Mouse (Mus musculus) right cerebral cortex, postnatal 4 days (tissue): ENCODE results near the gene Cetn3.
A peak's percentile ranks its signal among the peaks of the same experiment; 100 is the strongest.

Experiments used
- DNase-seq: peaks from one replicate; pipeline ENCODE4 v3.0.0-alpha.2; 2022

Gene Cetn3

DNA sequence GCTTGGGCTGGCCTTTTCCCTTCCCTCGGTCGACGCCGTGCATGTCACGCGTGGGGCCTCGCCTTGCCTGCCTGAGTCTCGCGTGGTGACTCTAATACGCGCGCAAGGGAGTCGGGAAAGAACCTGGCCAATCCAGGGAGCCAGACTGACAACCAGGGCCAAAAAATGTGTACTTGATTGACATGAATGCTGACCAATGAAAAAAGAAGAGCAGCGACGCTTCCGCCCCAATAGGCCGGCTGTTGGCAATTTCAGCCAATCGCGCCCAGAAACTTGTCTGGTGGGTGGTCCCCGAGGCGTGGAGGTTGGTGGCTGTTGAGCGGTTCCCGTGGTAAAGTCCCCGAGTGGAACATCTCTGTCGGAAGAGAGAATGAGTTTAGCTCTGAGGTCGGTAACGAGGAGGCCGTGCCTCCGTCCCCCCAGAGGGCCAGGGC is at the start of gene Cetn3:
TSS of gene Cetn3 (plus strand) at position 107 of the 434 bp plus-strand sequence.
- peak; percentile 86 for DNase-seq

DNA sequence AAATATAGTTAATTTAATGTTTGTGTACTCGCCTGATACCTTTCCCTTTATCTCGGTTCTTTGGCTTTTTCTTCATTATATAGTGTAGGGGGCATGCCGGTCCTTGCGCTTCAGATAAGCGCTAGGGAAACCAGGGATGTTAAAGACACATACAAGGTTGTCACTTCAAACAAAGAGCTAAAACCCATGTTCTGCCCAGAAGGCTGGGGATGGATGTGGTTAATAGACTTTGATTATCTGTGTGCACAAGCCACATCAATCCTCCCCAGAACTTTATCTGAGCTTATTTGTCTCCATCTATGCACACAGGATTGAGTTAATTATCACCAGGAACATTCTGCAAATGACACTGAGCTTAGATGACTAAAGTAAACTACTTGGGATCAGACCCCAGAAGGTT is 46.3 kb upstream of the Cetn3 start:
- no peak for DNase-seq

DNA sequence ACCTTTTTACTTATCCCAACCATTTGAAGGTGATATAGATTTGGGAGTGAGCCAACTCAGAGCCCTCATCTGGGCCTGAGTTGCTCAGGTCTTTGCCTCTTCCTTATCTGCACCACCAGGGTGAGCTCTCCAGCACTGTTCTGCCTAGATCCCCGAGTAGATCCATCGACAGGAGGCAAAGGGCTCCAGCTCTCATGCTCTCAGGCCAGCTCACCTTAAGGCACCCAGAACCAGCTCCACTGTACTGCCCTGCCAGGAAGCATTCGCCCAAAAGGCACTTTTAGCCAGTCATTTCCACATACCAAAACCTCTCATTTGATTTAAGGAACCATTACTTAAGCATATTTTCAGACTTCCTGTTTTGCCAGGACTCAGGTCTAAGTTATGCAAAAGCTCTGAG is 42.0 kb upstream of the Cetn3 start:
- DNase-seq: no peak

DNA sequence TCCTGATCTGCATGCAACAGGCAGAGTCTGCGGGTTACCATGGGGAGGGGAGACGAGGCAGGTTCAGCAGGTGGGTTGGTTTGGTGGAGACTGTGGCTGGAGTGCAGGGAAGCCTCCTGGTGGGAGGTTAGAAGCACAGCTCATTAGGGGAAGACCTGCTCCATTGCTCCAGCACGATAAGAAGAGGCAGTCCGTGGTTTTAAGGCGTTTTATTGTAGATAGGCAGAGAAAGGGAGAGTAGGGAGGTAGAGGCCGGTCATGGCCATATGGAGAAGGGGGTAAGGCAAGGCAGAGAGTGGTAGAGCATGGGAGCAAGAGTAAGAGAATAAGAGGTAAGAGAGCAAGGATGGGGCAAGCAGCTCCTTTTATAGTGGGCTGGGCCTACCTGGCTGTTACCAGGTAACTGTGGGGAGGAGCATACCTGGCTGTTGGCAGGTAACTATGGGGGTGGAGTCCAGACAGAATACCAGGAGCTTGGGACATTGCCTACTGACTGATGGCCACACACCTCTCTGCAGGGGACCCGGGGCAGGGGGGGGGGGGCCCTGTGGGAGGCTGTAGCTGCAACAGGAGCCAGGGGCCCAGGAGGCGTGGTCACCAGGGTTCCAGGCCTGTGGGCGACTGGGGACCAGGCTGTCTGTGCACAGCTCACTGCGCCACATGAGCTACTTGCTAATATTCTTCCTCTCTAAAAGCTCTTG is 39.3 kb upstream of the Cetn3 start:
- DNase-seq: no peak

DNA sequence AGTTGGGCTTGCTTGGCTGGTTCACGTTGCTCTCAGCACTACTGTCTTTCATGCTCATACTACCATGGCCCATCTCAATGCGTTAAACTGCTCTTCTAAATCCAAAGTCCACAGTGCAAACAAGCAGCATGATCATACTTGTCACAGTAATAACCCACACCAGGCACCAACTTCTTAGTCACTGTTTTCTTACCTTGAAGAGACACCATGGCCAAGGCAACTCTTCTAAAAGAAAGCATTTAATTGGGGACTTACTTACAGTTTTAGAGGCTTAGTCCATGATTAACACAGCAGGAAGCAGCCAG is 38.8 kb upstream of the Cetn3 start:
- no peak for DNase-seq

DNA sequence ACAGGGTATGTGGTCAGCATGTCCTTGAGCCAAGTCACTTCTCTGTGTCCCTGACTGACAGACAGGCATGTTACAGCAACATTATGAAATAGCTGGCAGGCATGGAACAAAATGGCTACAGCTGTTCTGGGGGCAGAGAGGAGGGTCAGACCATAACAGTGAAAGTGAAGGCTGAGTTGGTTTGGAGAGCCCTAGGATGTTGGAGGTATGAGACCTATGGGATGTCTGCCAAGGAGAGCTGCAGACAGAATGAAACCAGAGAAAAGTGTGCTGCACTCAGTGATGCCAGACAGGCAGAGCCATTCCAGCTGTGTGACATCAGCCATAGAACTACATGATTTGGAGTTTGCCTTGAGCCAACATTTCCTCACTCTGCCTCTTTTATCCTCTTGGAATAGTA is 28.0 kb upstream of the Cetn3 start:
- no peak for DNase-seq

DNA sequence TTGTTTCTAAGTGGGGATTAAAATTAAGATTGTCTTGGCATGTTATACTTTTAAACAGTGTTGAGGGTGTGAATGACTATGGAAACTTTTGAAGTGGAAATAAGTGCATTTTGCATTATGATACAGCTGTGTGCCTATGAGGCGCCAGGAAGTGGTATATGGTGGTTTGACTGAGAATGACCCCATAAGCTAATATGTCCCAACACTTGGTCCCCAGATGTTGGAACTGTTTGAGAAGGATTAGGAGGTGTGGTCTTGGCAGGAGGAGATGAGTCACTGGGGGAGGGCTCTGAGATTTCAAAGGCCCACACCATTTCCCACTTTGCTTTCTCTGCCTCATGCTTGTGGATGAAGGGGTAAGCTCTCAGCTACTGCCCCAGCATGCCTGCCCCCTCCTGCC is 27.6 kb upstream of the Cetn3 start:
- DNase-seq: no peak

DNA sequence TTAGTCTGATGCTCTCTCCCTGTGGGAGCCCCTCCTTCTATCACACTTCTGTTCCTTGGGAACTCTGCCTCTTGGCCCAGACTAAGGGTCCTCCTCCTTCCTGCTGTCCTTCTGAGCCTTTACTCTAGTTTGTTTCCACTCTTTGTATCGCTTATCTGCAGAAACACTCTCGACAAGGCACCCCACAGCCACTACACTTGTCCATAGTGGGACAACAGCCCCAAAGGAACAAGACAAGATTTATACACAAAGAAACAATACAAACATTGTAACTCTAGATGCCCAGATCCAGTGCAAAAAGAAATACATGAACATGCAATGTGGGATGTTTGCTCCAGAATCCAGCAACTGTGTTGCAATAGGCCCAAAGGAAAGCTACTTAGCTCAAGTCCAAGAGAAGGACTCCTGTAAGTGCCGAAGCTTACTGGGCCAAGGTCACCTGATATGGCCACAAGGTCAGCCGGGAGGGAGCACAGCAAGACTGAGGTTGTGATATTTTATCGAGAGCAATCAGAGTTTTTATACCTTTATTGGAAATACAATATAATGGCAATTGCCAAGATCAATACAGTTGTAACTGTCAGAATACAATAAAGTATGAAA is 25.7 kb upstream of the Cetn3 start:
- DNase-seq: no peak

DNA sequence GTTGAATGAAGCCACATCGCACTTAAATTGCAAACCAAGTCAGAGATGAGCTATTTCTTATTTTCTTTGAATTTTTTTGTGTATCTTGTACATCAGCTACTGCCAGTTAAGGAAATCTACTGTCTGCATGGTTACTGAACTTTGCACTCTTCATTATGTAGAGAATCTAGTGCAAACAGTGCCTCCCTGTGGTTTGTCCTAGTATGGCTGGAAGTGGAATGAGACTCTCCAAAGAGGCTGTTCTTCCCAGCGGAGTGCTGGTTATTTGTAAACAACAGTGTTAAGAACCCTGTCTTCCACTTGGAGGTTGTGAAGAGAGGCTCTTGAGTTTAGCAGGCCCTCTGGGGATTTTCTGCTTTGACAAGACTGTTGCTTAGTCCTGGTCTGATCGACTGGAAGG is 22.5 kb upstream of the Cetn3 start:
- DNase-seq: peak; percentile 42

DNA sequence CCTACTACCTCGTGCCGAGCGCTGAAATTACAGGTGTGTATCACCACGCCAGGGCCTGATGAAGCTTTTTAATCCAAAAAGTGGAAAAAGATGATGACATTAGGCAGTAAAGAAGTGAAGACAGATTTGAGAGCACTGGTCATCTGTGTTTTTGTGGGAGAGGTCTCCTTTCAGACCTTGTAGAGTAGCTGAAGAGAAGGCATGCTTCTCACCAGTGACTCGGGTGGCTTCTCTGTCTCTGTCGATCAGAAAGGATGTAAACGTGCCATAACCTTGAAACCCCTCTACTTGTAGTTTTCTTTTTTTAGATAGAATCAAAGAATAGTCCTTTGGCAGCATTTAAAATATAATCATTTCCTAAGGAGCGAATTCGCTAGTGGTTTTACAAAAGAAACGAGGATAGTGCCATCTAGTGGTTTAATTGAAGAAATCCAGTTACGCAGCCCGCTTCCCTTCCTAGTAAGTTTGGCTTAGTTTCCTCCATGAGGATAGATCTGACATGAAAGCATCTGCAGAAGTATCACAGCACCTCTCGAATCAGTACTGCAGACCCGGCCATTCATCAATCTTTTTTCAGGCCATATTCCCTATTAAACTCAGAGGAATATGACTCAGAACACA is 21.2 kb upstream of the Cetn3 start:
- DNase-seq: no peak

DNA sequence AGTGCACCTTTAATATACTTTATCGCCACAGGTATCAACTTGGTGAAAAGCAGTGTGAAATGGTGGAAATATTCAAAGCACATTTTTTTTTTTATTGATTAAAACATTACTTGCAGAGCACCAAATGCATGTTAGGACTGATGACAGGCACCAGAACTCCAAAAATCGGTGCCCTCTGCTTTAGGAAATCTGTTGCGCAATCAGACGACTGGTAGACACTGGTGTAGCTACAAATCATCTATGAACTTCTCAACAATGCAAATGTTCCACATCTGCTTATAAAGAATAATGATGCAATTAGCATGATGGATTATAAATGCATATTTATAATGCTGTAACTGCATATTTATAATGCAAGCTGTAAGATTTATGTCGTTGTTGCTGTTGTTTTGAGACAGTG is 18.7 kb upstream of the Cetn3 start:
- no peak for DNase-seq

DNA sequence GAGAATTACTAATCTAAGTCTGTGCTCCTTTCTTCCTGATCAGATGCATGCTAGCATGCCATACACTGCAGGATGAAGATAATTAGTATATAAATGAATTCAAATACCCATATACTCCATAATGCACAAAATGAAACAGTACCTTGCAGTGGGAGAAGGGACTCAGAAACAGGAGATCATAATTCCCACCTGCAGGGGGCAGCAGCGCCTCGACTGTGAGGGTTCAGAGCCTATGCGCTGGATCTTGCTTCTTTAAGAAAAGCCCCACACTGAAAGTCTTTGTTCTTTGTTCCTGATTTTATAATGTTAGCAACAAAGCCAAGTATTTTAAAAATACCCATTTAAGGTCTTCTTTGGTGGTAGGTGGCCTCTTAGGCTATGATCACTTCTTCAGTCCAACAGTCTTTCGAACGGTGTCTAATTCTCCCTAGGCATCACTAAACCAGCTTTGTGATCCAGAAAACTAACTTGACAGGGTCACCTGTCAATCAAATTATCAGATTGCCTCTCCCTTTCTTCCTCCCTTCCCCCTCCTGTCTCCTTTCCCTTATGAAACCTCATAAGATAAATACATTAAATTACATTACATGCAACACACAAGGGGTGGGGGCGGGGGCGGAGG is 15.7 kb upstream of the Cetn3 start:
- peak; percentile 99 for DNase-seq

DNA sequence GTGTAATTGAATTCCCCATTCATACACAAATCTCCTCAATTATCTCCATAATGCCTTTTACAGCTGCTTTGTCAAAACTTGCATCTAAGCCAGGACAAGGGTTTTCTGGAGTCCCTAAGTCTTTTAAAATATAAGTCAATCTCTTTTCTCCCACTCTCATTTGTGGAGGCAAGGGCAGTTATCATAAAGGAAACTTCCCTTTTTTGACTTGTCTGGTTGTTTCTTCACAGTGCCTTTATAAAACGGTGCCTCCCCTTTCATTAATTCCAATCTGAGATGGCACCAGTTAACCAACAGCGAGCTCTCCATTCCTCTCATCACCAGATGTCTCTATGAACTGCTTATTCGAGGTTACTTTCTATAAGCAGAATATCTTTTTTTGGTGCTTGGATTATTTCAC is 6.7 kb upstream of the Cetn3 start:
- no peak for DNase-seq

DNA sequence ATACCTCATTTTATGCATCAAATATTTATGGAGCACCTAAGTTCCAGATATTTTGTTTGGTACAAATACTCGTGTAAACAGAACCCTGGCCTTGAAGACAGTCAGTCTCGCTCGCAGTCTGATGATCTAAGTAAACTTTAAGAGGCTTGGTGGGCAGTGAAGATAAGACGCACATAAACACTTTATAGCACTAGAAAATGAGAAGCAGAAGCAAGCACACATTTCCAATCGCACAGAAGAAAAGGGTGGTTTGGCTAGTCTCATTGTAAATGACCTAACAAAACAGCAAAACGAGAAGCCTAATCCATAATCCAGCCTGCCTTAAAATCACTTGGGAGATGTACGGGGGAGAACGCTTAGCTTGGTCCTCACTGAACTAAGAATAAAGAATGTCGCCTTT is 402 bp upstream of the Cetn3 start:
- no peak for DNase-seq

DNA sequence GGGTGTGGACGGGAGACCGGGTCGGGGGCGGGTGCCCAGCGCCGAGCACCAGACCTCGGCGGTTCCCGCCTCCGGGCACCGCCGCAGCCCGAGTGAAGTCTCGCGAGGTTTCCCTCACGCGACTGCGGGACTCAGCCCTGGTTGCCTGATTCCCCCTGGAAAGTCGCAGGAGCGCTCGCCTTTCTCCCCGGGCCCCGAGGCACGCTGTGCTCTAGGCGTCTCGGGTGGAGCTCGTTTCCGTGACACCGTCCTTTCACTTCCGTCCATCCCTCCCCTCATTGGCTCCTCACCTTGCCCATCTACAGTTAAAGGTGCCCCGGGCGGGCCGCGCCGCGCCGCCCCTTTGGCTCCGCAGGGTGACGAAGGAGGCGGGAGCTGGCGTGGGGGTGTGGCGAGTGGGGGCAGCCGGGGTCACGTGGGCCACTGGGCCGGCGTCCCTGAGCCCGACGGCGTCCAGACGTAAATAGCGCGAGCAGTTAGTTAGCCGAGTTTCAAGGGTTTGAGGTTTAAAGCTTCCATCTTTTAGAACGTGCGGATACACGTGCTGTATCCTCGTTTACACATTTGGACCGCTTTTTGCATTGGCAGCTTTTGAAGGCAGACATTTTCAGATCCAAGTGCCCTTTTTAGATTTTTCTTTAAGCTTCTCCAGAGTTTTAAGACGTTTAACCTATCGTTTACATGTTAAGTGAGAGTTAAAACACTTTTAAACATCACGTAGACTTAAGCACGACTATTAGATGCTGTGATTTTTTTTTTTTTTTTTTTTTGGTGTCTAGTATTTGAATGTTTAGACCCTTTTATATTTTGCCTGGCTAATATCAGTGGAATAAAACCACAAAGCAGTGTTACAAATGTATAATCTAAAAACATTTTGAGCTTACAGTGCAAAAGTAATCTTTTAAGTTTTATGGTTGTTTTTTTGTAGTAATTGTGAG is 797 bp downstream of the Cetn3 start:
- DNase-seq: peak; percentile 93

DNA sequence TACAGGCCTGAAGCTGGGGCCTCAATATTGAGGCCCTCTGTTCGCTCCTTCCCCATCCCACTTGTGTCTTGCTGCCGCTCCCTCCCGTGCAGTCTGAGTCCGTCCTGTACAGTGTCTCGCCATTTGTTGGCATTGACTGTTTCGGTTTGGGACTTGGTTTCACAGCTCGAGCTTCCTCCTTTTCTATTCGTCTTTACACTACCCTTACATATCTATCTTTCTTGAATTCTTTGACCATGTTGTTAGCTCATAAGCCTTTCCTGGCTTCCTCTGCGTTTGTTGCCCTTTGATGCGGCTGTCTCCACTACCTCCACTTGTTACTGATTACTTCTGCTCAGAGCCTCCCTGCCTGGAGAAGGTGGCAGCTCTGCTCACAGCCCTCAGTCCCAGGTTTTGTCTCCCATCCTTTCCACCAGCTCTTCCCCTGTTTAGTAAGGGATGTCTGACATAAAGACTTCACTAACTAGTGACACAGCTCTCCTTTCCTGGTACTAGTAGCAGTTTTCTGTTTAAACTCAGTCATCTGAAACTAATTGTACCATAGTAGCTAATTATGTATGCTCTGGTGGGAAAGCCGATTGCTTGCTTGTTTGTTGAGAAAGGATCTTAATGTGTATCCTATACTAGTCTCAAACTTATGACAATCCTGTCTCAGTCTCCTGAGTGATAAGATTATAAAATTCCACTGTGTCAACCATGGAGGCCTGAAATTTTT is 3.0 kb downstream of the Cetn3 start:
- DNase-seq: no peak

DNA sequence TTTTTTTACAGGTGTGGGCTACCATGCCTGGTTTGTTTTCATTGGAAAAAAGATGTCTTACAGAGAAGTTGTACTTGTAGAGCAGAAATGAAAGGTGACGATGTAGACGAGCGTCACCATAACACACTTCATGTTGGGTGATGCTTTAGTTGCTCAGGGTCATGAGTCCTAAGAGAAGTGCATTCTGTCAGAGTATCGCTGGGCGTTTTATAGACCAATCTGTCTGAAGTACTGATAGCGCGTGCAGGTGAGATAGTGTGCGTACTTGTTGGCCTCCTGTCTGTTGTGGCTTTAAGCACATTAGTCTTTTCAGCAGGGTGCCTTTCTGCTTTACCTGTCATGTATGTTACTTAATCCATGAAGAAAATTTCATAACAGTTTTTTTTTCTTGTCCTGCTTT is 7.3 kb downstream of the Cetn3 start:
- no peak for DNase-seq

DNA sequence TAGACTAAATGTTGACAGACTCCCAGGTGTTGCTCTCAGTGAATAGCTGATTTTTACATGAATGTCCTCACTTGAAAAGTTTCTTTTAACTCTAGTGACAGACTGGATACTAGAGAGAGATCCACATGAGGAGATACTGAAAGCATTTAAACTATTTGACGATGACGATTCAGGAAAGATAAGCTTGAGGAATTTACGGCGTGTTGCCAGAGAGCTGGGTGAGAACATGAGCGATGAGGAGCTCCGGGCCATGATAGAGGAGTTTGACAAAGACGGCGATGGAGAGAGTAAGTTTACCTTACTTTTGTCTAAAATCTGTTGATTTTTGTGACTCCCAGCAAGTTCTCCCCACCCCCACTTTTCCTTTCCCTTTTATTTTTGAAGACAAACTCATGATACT is 9.0 kb downstream of the Cetn3 start:
- no peak for DNase-seq

DNA sequence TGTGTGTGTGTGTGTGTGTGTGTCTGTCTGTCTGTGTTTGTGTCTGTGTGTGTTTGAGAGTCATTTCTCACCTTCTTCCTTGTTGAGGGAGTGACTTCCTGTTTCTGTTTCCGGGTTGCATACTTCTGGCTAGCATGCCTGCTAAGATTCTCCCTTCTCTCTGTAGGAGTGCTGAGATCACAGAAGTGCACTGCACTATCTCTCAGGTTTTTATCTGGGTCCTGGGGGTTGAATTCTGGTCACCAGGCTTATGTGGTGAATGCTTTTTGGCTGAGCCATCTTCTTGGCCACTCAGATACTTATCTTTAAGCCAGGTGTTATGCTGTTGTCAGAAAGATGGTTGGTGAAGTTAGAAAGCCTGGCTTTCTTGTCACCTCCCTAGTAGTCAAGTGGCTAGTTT is 11.0 kb downstream of the Cetn3 start:
- DNase-seq: no peak

DNA sequence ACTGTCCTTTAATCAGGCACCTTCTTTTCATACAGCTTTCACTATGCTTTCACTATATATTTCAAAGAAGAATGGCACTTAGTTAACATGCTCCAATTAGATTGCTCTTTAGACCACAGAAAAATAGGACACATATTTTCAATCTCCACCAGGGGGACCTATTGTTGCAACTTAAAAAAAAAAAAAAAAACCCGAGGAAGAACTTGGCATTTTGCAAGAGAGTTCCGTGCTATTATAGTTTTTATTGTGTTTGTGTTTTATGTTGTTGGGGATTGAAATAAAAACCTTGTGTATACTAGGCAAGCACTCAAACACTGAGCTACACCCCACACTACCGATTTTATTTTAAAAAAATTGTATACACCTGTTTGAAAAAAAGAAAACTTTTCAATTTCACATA is 18.2 kb downstream of the Cetn3 start:
- no peak for DNase-seq

DNA sequence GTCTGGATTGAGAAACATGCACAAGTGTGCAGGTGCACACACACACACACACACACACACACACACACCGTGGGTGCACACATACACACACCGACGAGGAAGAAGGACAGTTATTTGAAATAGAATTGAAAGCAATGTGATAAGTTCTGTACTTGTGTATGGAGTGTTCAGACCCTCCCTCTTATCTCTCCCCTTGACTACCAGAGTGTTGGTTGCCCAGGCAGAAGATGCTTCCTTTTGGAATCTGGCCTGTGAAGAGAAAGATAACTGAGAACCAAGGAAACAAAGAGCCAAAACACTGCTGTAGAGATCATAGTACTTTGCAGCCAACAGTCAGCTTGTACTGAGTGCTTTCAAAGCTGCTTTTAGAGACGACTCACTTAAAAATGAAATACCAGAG is 20.8 kb downstream of the Cetn3 start:
- DNase-seq: no peak

DNA sequence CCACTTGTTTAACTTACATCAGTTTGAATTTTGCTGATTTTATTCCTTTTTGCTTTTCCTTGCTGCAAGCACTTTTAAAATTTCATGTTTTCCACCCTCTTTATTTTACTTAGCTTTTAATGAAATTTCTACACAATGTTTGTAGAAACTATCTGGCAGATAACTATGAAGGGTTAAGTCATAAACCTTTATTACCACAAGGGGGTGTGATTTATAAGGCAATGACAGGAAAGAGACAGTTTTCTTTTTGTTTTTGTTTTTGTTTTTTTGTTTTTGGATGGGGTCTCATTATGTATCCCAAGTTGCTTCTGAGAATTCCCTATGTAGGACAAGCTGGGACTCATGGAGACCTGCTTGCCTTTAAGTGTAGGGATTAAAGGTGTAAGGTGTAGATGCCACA is 39.9 kb downstream of the Cetn3 start:
- no peak for DNase-seq
